Mouse (Mus musculus) gastrocnemius, adult 18-20 months (tissue): ENCODE results near the gene St6gal1. TPM values are rescaled to one million over a fixed set of nuclear protein-coding genes. Genes with fewer than 3 reads are reported as not detected.
A peak's percentile ranks its signal among the peaks of the same experiment; 100 is the strongest.

Experiments
- DNase-seq: peaks from one replicate; pipeline ENCODE4 v3.0.0; 2021; ENCODE audit warnings: low spot score
- total RNA-seq, 2 experiments: library from RNA; stranded (reverse); gene quantifications; 2 replicates each; pipeline ENCODE4 v1.2.3; 2021

The St6gal1 gene
- total RNA-seq, 2 experiments from 2014 or later: 3.6 to 4.7 TPM

DNA sequence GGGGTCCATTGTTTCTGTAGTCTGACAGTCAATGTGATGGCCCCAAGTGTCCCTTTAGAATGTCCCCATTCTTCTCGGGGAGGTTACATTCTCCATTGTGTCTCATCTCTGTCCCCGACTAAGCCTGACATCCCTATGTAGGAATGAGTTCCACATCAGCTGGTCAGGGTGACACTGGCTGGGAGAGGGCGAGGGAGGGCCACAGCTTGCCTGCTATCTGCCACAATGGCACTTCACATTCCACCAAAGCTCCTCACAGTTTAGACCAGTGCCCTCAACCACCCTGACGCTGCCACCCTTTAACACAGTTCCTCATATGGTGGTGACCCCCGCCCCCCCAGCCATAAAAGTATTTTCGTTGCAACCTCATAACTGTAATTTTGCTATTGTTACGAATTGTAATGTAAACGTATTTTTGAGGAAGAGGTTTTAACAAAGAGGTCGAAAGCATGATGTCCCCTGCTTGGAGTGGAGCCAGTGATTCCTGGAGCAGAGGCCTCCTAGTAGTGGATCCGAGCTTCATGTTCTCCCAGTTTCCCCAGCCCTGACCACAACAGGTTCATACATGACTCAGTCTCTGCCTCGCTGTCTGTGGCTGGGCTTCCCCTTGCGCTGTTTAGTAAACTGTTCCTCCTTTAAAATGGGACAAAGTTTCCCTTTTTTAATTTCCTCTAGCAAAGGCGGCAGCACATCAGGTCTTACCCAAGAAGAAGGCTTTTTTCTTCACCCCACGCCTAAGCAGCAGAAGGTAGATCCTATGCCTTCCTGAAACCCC, 47.4 kb downstream of the St6gal1 start:
- no peak for DNase-seq

GRCm38 (mm10) chr16:23272521-23273230, 48.1 kb downstream of the St6gal1 start:
- no peak for DNase-seq

- no peak for DNase-seq
Observed at GRCm38 (mm10) chr16:23274005-23274404, 49.5 kb downstream of the St6gal1 start.

GRCm38 (mm10) chr16:23274606-23275310, 50.2 kb downstream of the St6gal1 start:
- DNase-seq: no peak

DNA sequence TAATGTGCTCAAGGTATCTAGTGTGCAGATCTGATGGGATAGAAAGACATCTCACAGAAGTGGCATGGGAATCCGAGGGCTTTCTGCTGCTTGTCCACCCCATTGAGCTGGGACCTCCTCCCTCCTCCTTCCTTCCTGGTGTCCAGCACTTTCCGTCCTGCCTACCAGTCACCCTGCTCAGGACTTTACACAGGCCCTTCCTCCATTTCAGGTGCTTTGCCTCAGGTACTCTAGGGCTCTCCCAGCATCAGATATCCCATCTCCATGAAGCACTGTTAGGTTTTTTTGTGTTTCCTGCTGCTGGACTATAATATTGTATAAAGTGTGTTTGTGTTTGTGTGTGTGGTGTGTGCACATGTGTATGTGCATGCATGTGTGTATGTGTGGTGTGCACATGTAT, 51.1 kb downstream of the St6gal1 start:
- no peak for DNase-seq

DNA sequence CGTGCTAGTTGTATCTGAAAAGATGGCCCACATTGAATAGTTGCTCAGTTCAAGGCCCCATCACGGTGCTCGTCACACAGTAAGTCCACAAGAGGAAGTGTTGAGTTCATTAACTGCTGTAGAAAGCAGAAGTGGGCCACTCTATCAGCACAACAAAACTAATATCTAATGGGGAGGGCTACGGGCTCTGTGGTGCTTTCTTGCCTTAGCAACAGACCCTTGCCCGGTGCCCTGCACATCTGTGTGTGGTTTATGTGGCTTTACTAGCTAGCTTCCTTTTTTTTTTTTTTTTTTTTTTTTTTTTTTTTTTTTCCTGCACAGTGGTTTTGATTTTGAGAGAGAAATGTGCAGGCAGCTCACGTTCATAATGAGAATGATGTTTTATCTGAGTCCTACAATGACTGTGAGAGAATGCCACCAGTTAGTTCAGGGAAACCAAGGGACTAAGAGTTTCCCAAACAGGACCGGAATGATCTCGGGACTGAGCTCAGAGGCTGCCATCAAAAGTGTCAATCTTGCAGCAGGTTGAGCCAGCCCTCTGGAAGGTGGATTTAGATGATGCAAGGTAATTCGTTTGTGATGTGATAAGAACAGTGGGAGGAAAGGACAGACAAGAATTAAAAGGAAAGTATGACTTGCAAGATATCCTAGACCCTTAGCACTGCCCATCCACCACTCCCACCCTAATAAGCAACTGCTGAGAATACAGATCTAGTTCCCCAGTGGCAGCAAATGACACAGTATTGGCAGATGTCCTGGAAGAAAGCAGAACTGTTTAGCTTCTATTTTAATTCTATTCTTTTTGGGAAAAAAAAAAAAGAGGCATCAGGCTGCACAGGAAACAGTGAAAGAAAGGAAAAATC, 55.6 kb downstream of the St6gal1 start:
- no peak for DNase-seq

GRCm38 (mm10) chr16:23280742-23281090, 56.2 kb downstream of the St6gal1 start:
- DNase-seq: no peak

- no peak for DNase-seq
Observed at GRCm38 (mm10) chr16:23282241-23282640, 57.7 kb downstream of the St6gal1 start.

GRCm38 (mm10) chr16:23282941-23283340, 58.4 kb downstream of the St6gal1 start:
- no peak for DNase-seq

DNA sequence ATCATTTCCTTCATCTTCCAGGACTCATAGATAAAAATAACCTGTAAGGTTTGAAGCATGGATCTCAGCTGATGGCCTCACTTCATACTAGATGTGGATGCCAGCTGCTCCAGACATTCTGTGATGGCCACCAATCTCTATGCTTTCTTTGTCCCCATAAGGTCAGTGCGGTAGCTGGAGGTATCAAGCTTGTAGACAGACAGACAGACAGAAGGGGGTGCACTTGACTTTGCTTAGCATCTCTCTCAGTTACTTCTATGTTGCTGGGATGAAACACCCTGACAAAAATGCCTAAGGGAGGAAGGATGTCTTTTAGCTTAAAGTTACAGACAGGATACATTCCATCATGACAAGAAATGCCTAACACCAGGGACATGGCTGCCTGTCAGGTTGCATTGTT, 59.1 kb downstream of the St6gal1 start:
- DNase-seq: no peak

GRCm38 (mm10) chr16:23284470-23285394, 60.2 kb downstream of the St6gal1 start:
- no peak for DNase-seq

DNA sequence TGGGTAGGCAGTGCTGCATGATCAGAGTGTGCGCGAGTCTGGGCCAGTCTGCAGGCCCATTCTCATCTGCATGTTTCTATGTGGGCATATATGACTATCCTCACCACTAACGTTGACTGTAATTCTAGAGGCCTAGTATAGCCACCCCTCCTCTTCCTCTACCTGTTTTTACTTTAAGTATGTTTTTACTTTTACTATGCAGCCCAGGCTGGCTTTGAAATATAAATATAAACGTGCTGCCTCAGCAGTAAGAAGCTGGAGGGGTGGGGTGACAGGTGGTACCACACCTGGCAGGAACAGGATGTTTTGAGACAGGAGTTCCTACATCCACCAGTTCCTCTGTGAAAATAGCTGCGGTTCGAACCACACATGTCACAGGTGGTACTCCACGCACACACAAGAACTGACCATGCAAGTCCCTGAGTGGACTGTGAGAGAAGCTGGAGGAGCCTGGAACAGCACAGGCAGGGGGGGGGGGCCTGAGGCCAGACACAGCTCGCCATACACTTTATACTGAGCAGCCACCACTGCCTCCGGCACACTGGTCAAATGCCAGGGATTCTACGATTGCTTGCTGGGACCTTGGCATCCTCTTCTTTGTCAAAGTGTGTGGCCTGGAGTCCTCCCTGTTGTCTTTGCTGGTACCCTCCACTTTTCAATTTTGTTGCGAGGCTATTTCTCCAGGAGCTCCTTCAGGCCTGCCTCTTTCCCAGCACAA, 62.0 kb downstream of the St6gal1 start:
- DNase-seq: no peak

DNA sequence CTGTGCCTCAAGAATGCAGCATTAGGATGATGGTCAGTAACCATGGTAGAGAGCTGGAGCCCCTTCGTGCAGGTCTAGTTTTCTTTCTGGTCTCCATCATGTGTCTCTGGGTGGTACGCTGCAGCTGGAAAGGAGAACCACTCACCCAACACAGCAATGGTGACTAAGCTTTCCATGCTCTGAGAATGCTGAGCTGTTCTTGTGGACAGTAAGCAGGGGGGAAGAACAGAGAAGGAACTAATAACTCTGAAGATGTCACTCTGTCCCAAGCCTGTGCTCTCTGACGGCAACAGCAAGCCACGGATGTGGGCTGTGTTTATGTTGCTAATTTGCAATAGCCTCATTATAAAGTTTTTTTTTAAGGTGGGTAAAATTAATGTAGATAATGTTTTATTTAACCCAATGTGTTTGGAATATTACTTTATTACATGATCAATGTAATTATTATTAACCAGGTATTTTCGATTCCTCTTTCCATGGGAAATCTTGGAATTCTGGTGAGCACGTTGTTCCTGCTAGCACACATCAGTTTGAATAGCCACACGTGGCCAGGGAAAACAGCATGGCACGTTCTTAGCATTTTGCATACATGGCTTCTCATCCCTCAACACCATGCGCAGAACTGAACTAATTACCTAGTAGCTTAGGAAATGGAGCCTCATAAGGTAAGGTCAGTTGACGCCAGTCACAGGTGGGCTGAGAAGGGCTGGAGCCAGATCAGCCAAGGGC, 62.9 kb downstream of the St6gal1 start:
- no peak for DNase-seq

DNA sequence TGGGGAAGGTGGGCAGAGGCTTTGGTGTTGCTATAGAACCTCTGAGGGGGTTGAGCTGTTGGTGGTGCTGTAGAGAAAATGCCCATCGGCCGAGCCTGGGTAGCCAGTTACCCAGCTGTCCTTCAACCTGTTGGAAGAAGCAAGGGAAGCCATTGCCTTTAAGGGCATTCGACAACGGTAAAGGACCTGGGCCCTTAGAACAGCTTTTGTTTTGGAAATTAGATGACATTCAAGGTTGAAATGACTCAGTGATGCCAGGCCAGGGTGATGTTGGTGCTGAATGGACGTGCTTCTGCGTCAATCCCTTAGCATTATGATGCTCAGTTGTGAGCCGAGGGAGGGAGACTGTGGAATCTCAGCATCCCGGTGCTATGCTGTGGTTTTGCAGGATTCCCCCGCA, 63.6 kb downstream of the St6gal1 start:
- no peak for DNase-seq

DNA sequence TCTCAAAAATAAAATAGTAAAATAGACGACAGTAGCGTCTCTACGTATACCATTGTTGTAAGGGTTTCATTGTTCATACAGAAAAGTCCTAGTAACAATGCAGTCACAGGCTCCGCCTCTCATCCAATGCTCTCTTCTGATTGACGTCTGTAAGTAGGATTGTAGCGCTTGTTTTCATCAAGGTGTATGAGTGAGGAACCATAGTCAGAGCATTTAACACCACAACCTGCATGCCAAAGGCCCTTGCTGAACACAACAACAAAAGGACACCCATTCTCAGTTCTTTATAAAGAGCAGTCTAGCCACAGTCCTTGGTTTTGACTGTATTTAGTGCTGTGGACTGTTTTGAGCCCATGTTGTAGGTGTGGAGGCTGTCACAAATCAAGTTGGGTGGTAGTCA, 64.9 kb downstream of the St6gal1 start:
- DNase-seq: no peak

GRCm38 (mm10) chr16:23290171-23290570, 65.6 kb downstream of the St6gal1 start:
- DNase-seq: no peak

DNA sequence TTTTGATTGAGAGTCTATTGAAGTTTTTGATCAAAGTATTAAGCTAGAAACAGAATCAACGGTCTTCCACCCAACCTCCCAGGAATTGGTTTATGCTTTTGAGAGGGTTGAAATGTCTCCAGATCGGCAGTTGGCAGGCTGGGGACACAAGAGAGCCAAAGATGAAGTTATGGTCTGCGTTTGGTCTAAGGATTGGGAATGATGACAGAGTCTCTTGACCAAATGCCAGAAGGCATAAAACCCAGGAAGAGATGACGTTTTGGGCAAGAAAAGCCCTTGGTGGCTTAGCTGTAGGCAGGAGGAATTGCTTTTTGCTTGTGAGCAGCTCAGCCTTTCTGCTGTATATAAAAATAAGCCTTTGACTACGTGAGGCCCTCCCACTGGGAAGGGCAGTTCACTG, 67.0 kb downstream of the St6gal1 start:
- DNase-seq: peak; percentile 89

DNA sequence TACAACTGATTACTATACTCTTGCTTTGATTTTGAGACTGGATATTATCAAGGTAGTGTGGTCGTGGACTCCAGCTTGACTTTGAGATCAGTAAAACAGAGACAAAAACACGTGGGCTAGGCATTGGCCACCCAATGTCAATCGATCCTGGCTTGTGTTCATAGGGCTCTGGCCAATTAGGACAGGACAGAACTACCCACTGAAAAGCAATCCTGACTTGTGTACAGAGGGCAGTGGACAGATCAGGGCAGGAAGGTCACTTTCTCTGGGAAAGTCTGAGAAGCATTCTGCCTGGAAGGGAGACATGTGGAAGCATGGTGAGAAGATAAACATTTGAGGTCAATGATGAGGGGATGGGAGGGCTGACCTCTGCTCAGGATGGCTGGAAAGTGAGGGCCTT, 69.7 kb downstream of the St6gal1 start:
- DNase-seq: no peak

GRCm38 (mm10) chr16:23294747-23295146, 70.2 kb downstream of the St6gal1 start:
- no peak for DNase-seq
